Mouse (Mus musculus) ZHBTc4 (cell line): Measurements from ENCODE around the gene Gm31571.
"Not testable (repeated sequence)": the region's sequence is repeated elsewhere in the genome, so short reads cannot be mapped to it uniquely, and the experiment has no call there.

ENCODE experiments used
- DNase-seq: peaks from one replicate; pipeline ENCODE4 v3.0.0-alpha.2; 2011; ENCODE audit warnings: low read depth, low spot score

The Gm31571 gene

GRCm38 (mm10) chrY:22051253-22051652, at the start of gene Gm31571:
Gene Gm31571, minus strand, starts transcription at chrY:22051353.
- not testable (repeated sequence) for DNase-seq
